Mouse (Mus musculus) mesoderm, embryonic 11.5 days (tissue): Measurements from ENCODE around the gene Trp53inp2.

Experiments used
- DNase-seq: peaks from one replicate; pipeline ENCODE4 v3.0.0-alpha.2; 2012; ENCODE audit warnings: low read depth, low spot score

The Trp53inp2 gene

GRCm38 (mm10) chr2:155385090-155385489 lies 4.2 kb downstream of the Trp53inp2 start:
- DNase-seq, result peak; percentile 82

GRCm38 (mm10) chr2:155385731-155386533 lies 5.1 kb downstream of the Trp53inp2 start:
- DNase-seq, result no peak

- no peak for DNase-seq
Measured at GRCm38 (mm10) chr2:155386534-155386899, 5.7 kb downstream of the Trp53inp2 start.

- DNase-seq, result no peak
Measured at GRCm38 (mm10) chr2:155387052-155387451, 6.2 kb downstream of the Trp53inp2 start.

- no peak for DNase-seq
Measured at GRCm38 (mm10) chr2:155388573-155388972, 7.7 kb downstream of the Trp53inp2 start.

- DNase-seq, result no peak
Measured at GRCm38 (mm10) chr2:155394586-155394985, 13.7 kb downstream of the Trp53inp2 start.

GRCm38 (mm10) chr2:155400276-155400675 lies 19.4 kb downstream of the Trp53inp2 start:
- DNase-seq, result no peak

GRCm38 (mm10) chr2:155401926-155402325 lies 21.1 kb downstream of the Trp53inp2 start:
- no peak for DNase-seq

- no peak for DNase-seq
Measured at GRCm38 (mm10) chr2:155404635-155405034, 23.8 kb downstream of the Trp53inp2 start.

- no peak for DNase-seq
Measured at GRCm38 (mm10) chr2:155420911-155421310, 40.1 kb downstream of the Trp53inp2 start.

GRCm38 (mm10) chr2:155436445-155436844 lies 55.6 kb downstream of the Trp53inp2 start:
- peak; percentile 18 for DNase-seq
